Mouse (Mus musculus) heart, postnatal 0 days (tissue): ENCODE measurements around the gene Atxn7l1.

Experiments used
- CTCF ChIP-seq: IDR thresholded peaks from 2 replicates; pipeline ENCODE4 v1.5.1; 2016; ENCODE audit warnings: antibody characterized with exemption, control low read depth, low read depth
- EP300 ChIP-seq: IDR thresholded peaks from 2 replicates; pipeline ENCODE4 v1.6.1; 2016; ENCODE audit warnings: antibody characterized with exemption, low read depth

GRCm38 (mm10) chr12:33153131-33153530 is 5.6 kb downstream of the Atxn7l1 start:
- TF ChIP-seq CTCF (no peak), EP300 (no peak)
